Mouse (Mus musculus): ENCODE measurements at regions not wholly inside any gene's neighbourhood (a gene's known extent, or its start where the extent isn't known, plus 50 kb on each side); places are given as distances from the start of the nearest gene placed in this dataset.
A peak's percentile ranks its signal among the peaks of the same experiment; 100 is the strongest.

DNA sequence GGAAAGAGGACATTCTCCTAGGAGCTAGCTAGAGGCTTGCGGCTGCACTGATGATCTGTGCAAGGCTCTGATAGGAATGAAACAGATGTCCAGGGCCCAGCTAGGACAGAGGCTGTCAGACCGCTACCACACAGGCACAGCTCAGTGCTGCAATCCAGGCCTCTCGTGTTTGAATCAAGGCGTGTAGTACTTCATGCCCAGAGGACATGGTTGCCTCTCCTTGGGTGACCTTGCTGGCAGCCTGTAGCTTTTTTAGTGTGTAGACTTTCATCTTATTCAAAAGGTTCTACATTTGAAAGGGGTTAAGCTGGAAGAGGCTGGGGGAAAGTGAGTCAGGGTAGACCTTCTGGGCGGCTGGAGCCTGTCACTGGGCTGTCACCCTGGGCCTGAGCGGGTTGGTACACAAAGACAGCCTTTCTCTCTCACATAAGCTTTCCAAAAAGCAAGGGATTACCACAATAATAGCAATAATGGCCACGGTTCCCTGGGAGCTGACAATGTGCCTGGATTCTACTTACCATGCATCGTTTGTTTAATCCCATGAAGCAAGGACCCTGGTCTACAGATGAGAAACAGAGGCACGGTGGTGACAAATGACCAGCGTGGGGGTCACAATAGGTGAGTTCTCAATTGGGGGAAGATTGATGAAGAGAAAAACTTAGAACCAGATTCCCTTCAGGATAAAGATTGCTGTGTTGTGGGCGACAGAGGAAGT, 160.9 kb upstream of the Egln3 start:
- Histone ChIP-seq H3K9ac (ENCODE audit: low read length) (peak overlapping the region; percentile 25; the same call in 1 of the 2 replicates), H3K27me3 (ENCODE audit: control insufficient read depth, insufficient read depth, low read length) (no peaks in the 10 kb centered on the region), H3K27ac (replicated peaks in 1 of 2; ENCODE audit: control insufficient read depth in 1 of 2, insufficient read depth in 1 of 2, low read depth in 2 of 2, low read length in 2 of 2) (no peak overlapping the region), H3K36me3 (ENCODE audit: control insufficient read depth, insufficient read depth, low read length) (no peaks in the 10 kb centered on the region), H3K4me3 (ENCODE audit: control insufficient read depth in 1 of 2, insufficient read depth in 1 of 2, low read depth in 1 of 2, low read length in 2 of 2) (no peak overlapping the region), H3K4me2 (ENCODE audit: low read length) (no peak overlapping the region), H3K9me3 (ENCODE audit: control insufficient read depth, low read length) (0 out of 2 replicates have a peak, but pooled peaks cover 2% of the 10 kb centered on the region), H3K4me1 (ENCODE audit: control insufficient read depth in 2 of 2, insufficient read depth in 2 of 2, low read length in 2 of 2) (peaks cover 2 to 4% of the 10 kb centered on the region in 2 experiments; a peak in 1 of 4 replicates)
- peak; percentile 35; the same call in 1 of the 2 replicates for ATAC-seq (ENCODE audit: insufficient number of reproducible peaks, insufficient read depth, low FRiP score, low read depth)
- WGBS: 66% methylated on average over 11 of the region's 11 CpGs

DNA sequence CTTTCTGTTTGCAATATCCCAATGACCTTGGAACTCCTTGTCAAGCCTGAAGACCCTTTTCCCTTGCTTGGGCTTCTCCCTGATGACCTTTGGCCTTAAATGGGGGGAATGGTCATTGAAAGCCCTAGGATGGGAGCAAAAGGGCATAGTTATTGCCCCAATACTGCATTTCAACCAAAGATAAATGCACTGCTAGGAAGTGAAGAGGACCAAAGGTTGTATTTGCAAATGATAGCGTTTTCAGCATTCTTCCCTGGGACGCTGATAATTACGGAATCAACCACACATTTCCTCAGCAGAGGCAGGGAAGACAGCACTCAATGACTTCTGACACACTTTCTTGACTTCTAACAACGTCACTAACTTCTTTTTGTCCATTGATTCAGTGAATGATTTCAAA, 158.1 kb upstream of the Egln3 start:
- no peak overlapping the region for H3K4me3 ChIP-seq (ENCODE audit: control insufficient read depth in 1 of 2, insufficient read depth in 1 of 2, low read depth in 1 of 2, low read length in 2 of 2)
- peaks cover 2 to 4% of the 10 kb centered on the region in 2 experiments; a peak in 1 of 4 replicates for H3K4me1 ChIP-seq (ENCODE audit: control insufficient read depth in 2 of 2, insufficient read depth in 2 of 2, low read length in 2 of 2)
- H3K36me3 ChIP-seq (ENCODE audit: control insufficient read depth, insufficient read depth, low read length): no peaks in the 10 kb centered on the region
- H3K9me3 ChIP-seq (ENCODE audit: control insufficient read depth, low read length): 0 out of 2 replicates have a peak, but pooled peaks cover 2% of the 10 kb centered on the region
- ATAC-seq (ENCODE audit: insufficient number of reproducible peaks, insufficient read depth, low FRiP score, low read depth): no peak
- 90% methylated on average over 4 of the region's 4 CpGs for WGBS
- no peak overlapping the region for H3K4me2 ChIP-seq (ENCODE audit: low read length)
- no peaks in the 10 kb centered on the region for H3K27me3 ChIP-seq (ENCODE audit: control insufficient read depth, insufficient read depth, low read length)
- no peak overlapping the region for H3K27ac ChIP-seq (replicated peaks in 1 of 2; ENCODE audit: control insufficient read depth in 1 of 2, insufficient read depth in 1 of 2, low read depth in 2 of 2, low read length in 2 of 2)
- no peak overlapping the region for H3K9ac ChIP-seq (ENCODE audit: low read length)

DNA sequence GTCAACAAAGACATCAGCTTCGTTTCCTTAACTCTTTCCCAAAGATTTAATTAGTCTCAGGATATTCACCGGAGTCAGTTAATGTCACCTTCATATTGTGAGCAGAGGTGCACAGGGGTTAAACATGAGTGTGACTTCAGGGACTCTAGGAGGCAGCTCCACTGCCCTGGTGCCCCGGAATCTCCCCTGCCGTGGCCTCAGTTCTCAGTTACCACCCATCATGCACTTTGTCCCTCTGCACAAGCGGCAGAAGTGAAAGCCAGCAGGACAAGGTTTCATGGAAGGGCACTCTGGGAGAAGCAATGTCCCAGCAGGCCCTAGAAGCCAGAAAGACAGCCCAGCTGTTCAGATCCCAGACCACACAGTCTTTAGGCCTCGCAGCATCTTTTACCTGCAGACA, 150.5 kb upstream of the Egln3 start:
- no peaks in the 10 kb centered on the region for H3K27me3 ChIP-seq (ENCODE audit: control insufficient read depth, insufficient read depth, low read length)
- no peak for ATAC-seq (ENCODE audit: insufficient number of reproducible peaks, insufficient read depth, low FRiP score, low read depth)
- H3K4me2 ChIP-seq (ENCODE audit: low read length): no peak overlapping the region
- no peak overlapping the region for H3K27ac ChIP-seq (replicated peaks in 1 of 2; ENCODE audit: control insufficient read depth in 1 of 2, insufficient read depth in 1 of 2, low read depth in 2 of 2, low read length in 2 of 2)
- H3K9ac ChIP-seq (ENCODE audit: low read length): no peak overlapping the region
- no peaks in the 10 kb centered on the region for H3K9me3 ChIP-seq (ENCODE audit: control insufficient read depth, low read length)
- H3K36me3 ChIP-seq (ENCODE audit: control insufficient read depth, insufficient read depth, low read length): no peaks in the 10 kb centered on the region
- peaks cover 7 to 12% of the 10 kb centered on the region in 2 experiments for H3K4me1 ChIP-seq (ENCODE audit: control insufficient read depth in 2 of 2, insufficient read depth in 2 of 2, low read length in 2 of 2)
- 52% methylated on average over 6 of the region's 6 CpGs for WGBS
- no peak overlapping the region for H3K4me3 ChIP-seq (ENCODE audit: control insufficient read depth in 1 of 2, insufficient read depth in 1 of 2, low read depth in 1 of 2, low read length in 2 of 2)

- no peaks in the 10 kb centered on the region for H3K36me3 ChIP-seq (ENCODE audit: control insufficient read depth, insufficient read depth, low read length)
- H3K4me3 ChIP-seq (ENCODE audit: control insufficient read depth in 1 of 2, insufficient read depth in 1 of 2, low read depth in 1 of 2, low read length in 2 of 2): no peak overlapping the region
- WGBS: 70% methylated on average over 7 of the region's 7 CpGs
- H3K27ac ChIP-seq (replicated peaks in 1 of 2; ENCODE audit: control insufficient read depth in 1 of 2, insufficient read depth in 1 of 2, low read depth in 2 of 2, low read length in 2 of 2): no peak overlapping the region
- H3K9ac ChIP-seq (ENCODE audit: low read length): no peak overlapping the region
- H3K4me2 ChIP-seq (ENCODE audit: low read length): no peak overlapping the region
- H3K4me1 ChIP-seq (ENCODE audit: control insufficient read depth in 2 of 2, insufficient read depth in 2 of 2, low read length in 2 of 2): peaks cover 7 to 13% of the 10 kb centered on the region in 2 experiments
- ATAC-seq (ENCODE audit: insufficient number of reproducible peaks, insufficient read depth, low FRiP score, low read depth): no peak
- no peaks in the 10 kb centered on the region for H3K9me3 ChIP-seq (ENCODE audit: control insufficient read depth, low read length)
- no peaks in the 10 kb centered on the region for H3K27me3 ChIP-seq (ENCODE audit: control insufficient read depth, insufficient read depth, low read length)
Measured at GRCm38 (mm10) chr12:54353694-54354093, 150.0 kb upstream of the Egln3 start.

- Histone ChIP-seq H3K36me3 (ENCODE audit: control insufficient read depth, insufficient read depth, low read length) (no peaks in the 10 kb centered on the region), H3K9me3 (ENCODE audit: control insufficient read depth, low read length) (no peaks in the 10 kb centered on the region), H3K9ac (ENCODE audit: low read length) (no peak overlapping the region), H3K27ac (replicated peaks in 1 of 2; ENCODE audit: control insufficient read depth in 1 of 2, insufficient read depth in 1 of 2, low read depth in 2 of 2, low read length in 2 of 2) (no peak overlapping the region), H3K27me3 (ENCODE audit: control insufficient read depth, insufficient read depth, low read length) (no peaks in the 10 kb centered on the region), H3K4me1 (ENCODE audit: control insufficient read depth in 2 of 2, insufficient read depth in 2 of 2, low read length in 2 of 2) (peaks cover 7 to 13% of the 10 kb centered on the region in 2 experiments), H3K4me3 (ENCODE audit: control insufficient read depth in 1 of 2, insufficient read depth in 1 of 2, low read depth in 1 of 2, low read length in 2 of 2) (no peak overlapping the region), H3K4me2 (ENCODE audit: low read length) (no peak overlapping the region)
- 80% methylated on average over 10 of the region's 10 CpGs for WGBS
- ATAC-seq (ENCODE audit: insufficient number of reproducible peaks, insufficient read depth, low FRiP score, low read depth): no peak
Measured at GRCm38 (mm10) chr12:54352963-54353606, 149.4 kb upstream of the Egln3 start.

DNA sequence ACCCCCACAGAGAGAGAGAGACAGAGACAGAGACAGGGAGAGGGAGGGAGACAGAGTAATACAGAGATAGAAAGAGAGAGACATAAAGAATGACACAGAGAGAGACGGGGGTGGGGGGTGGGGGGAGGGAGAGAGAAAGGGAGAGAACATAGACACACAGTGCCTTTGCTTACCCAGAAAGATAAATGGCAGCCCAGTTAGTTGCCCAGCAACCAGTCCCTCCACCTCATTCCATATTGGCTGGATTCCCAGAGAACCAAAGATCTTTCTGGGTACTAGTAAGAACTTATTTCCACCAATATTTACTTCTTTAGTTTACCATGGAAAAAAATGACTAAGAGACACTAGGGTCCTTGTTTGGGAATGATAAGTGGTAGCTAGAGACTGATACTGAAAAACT, 146.6 kb upstream of the Egln3 start:
- Histone ChIP-seq H3K27ac (replicated peaks in 1 of 2; ENCODE audit: control insufficient read depth in 1 of 2, insufficient read depth in 1 of 2, low read depth in 2 of 2, low read length in 2 of 2) (no peak overlapping the region), H3K9me3 (ENCODE audit: control insufficient read depth, low read length) (no peaks in the 10 kb centered on the region), H3K27me3 (ENCODE audit: control insufficient read depth, insufficient read depth, low read length) (no peaks in the 10 kb centered on the region), H3K4me3 (ENCODE audit: control insufficient read depth in 1 of 2, insufficient read depth in 1 of 2, low read depth in 1 of 2, low read length in 2 of 2) (no peak overlapping the region), H3K36me3 (ENCODE audit: control insufficient read depth, insufficient read depth, low read length) (no peaks in the 10 kb centered on the region), H3K9ac (ENCODE audit: low read length) (no peak overlapping the region), H3K4me2 (ENCODE audit: low read length) (no peak overlapping the region), H3K4me1 (ENCODE audit: control insufficient read depth in 2 of 2, insufficient read depth in 2 of 2, low read length in 2 of 2) (peaks cover 7 to 13% of the 10 kb centered on the region in 2 experiments)
- 46% methylated on average over 1 of the region's 1 CpGs for WGBS
- ATAC-seq (ENCODE audit: insufficient number of reproducible peaks, insufficient read depth, low FRiP score, low read depth): no peak

- H3K4me3 ChIP-seq (ENCODE audit: control insufficient read depth in 1 of 2, insufficient read depth in 1 of 2, low read depth in 1 of 2, low read length in 2 of 2): no peak overlapping the region
- H3K9me3 ChIP-seq (ENCODE audit: control insufficient read depth, low read length): no peaks in the 10 kb centered on the region
- H3K4me2 ChIP-seq (ENCODE audit: low read length): no peak overlapping the region
- no peaks in the 10 kb centered on the region for H3K27me3 ChIP-seq (ENCODE audit: control insufficient read depth, insufficient read depth, low read length)
- peaks cover 7 to 13% of the 10 kb centered on the region in 2 experiments for H3K4me1 ChIP-seq (ENCODE audit: control insufficient read depth in 2 of 2, insufficient read depth in 2 of 2, low read length in 2 of 2)
- no peak for ATAC-seq (ENCODE audit: insufficient number of reproducible peaks, insufficient read depth, low FRiP score, low read depth)
- WGBS: 81% methylated on average over 2 of the region's 2 CpGs
- no peak overlapping the region for H3K9ac ChIP-seq (ENCODE audit: low read length)
- H3K36me3 ChIP-seq (ENCODE audit: control insufficient read depth, insufficient read depth, low read length): no peaks in the 10 kb centered on the region
- H3K27ac ChIP-seq (replicated peaks in 1 of 2; ENCODE audit: control insufficient read depth in 1 of 2, insufficient read depth in 1 of 2, low read depth in 2 of 2, low read length in 2 of 2): no peak overlapping the region; a peak in 1 of 4 replicates
Measured at GRCm38 (mm10) chr12:54349403-54349802, 145.7 kb upstream of the Egln3 start.
